Mouse (Mus musculus): ENCODE data around the gene Pqbp1. TPM values are rescaled to one million over a fixed set of nuclear protein-coding genes. Genes with fewer than 3 reads are reported as not detected.
"Not testable (repeated sequence)": the region's sequence is repeated elsewhere in the genome, so short reads cannot be mapped to it uniquely, and the experiment has no call there.

Gene Pqbp1
- 179 and 197 TPM in 2 replicates for polyA plus RNA-seq (2012)

GRCm38 (mm10) chrX:7898880-7899874, at the start of gene Pqbp1, which contains the start of gene Timm17b:
Pqbp1 (minus strand) TSS chrX:7899269.
Timm17b (plus strand) TSS chrX:7899357.
- TF ChIP-seq GATA1 (IDR thresholded peaks at IDR 0.05; ENCODE audit: low read length) = no peak

GRCm38 (mm10) chrX:7947900-7948492, 48.9 kb upstream of the Pqbp1 start:
- no peak for TF ChIP-seq GATA1 (IDR thresholded peaks at IDR 0.05; ENCODE audit: low read length)

- no peak for TF ChIP-seq GATA1 (IDR thresholded peaks at IDR 0.05; ENCODE audit: low read length)
Measured at GRCm38 (mm10) chrX:7947108-7947899, 48.2 kb upstream of the Pqbp1 start, which contains the start of gene Hdac6. Hdac6 (minus strand) TSS chrX:7947889.

- no peak for TF ChIP-seq GATA1 (IDR thresholded peaks at IDR 0.05; ENCODE audit: low read length)
Measured at GRCm38 (mm10) chrX:7945618-7946017, 46.5 kb upstream of the Pqbp1 start.

- TF ChIP-seq GATA1 (IDR thresholded peaks at IDR 0.05; ENCODE audit: low read length) = no peak
Measured at GRCm38 (mm10) chrX:7937667-7938066, 38.6 kb upstream of the Pqbp1 start.

- no peak for TF ChIP-seq GATA1 (IDR thresholded peaks at IDR 0.05; ENCODE audit: low read length)
Measured at GRCm38 (mm10) chrX:7936874-7937273, 37.8 kb upstream of the Pqbp1 start.

GRCm38 (mm10) chrX:7928270-7928790, 29.3 kb upstream of the Pqbp1 start, which contains the start of gene Eras:
Eras (minus strand) TSS chrX:7928607.
- no peak for TF ChIP-seq GATA1 (IDR thresholded peaks at IDR 0.05; ENCODE audit: low read length)

- no peak for TF ChIP-seq GATA1 (IDR thresholded peaks at IDR 0.05; ENCODE audit: low read length)
Measured at GRCm38 (mm10) chrX:7927116-7927515, 28.0 kb upstream of the Pqbp1 start.

GRCm38 (mm10) chrX:7926266-7926665, 27.2 kb upstream of the Pqbp1 start:
- no peak for TF ChIP-seq GATA1 (IDR thresholded peaks at IDR 0.05; ENCODE audit: low read length)

- no peak for TF ChIP-seq GATA1 (IDR thresholded peaks at IDR 0.05; ENCODE audit: low read length)
Measured at GRCm38 (mm10) chrX:7922032-7922431, 23.0 kb upstream of the Pqbp1 start.

GRCm38 (mm10) chrX:7919601-7920383, 20.7 kb upstream of the Pqbp1 start, which contains the start of gene Pcsk1n:
Pcsk1n (plus strand) TSS chrX:7919822.
- no peak for TF ChIP-seq GATA1 (IDR thresholded peaks at IDR 0.05; ENCODE audit: low read length)

- TF ChIP-seq GATA1 (IDR thresholded peaks at IDR 0.05; ENCODE audit: low read length) = no peak
Measured at GRCm38 (mm10) chrX:7910473-7910872, 11.4 kb upstream of the Pqbp1 start.

GRCm38 (mm10) chrX:7909242-7909641, 10.2 kb upstream of the Pqbp1 start, which contains the start of gene Gm10490:
Gm10490 (plus strand) TSS chrX:7909542.
- not testable (repeated sequence) for TF ChIP-seq GATA1 (IDR thresholded peaks at IDR 0.05; ENCODE audit: low read length)

- no peak for TF ChIP-seq GATA1 (IDR thresholded peaks at IDR 0.05; ENCODE audit: low read length)
Measured at GRCm38 (mm10) chrX:7907735-7908134, 8.7 kb upstream of the Pqbp1 start, which contains the start of gene Gm10491. Gm10491 (minus strand) TSS chrX:7907835.

Data from G1E-ER4 (cell line).